Mouse (Mus musculus): ENCODE measurements around the gene Sit1. TPM values are rescaled to one million over a fixed set of nuclear protein-coding genes. Genes with fewer than 3 reads are reported as not detected.

Gene Sit1
- polyA plus RNA-seq, 1 experiment from 2014 or later, result not detected

GRCm38 (mm10) chr4:43506536-43507185 is 23.1 kb upstream of the Sit1 start, which contains the start of gene Car9:
TSS of gene Car9 (plus strand) at chr4:43506966.
- Histone ChIP-seq H3K36me3 (ENCODE audit: control insufficient read depth, insufficient read depth, low read length) (no peaks in the 10 kb centered on the region), H3K27me3 (ENCODE audit: control insufficient read depth, insufficient read depth, low read length) (0 out of 2 replicates have a peak, but pooled peaks cover 3% of the 10 kb centered on the region), H3K4me1 (ENCODE audit: control insufficient read depth, insufficient read depth, low read length) (no peaks in the 10 kb centered on the region), H3K27ac (replicated peaks; ENCODE audit: low read depth, low read length) (no peak within 1 kb of the TSS), H3K9ac (ENCODE audit: low read length) (no peak within 1 kb of the TSS), H3K9me3 (ENCODE audit: control insufficient read depth, low read length) (no peaks in the 10 kb centered on the region), H3K4me2 (ENCODE audit: low read depth, severe bottlenecking) (no peak within 1 kb of the TSS), H3K4me3 (ENCODE audit: low read depth, low read length) (no peak within 1 kb of the TSS)
- no peak for DNase-seq (ENCODE audit: low spot score)
- WGBS, result 55% methylated on average over 9 of the region's 9 CpGs
- 0 out of 2 replicates have a peak, but pooled peaks have one; percentile 35 for ATAC-seq (ENCODE audit: insufficient number of reproducible peaks, low FRiP score, low TSS enrichment, low read depth)

GRCm38 (mm10) chr4:43506074-43506473 is 22.5 kb upstream of the Sit1 start:
- WGBS, result 86% methylated on average over 8 of the region's 8 CpGs
- H3K27me3 ChIP-seq (ENCODE audit: control insufficient read depth, insufficient read depth, low read length), result 0 out of 2 replicates have a peak, but pooled peaks cover 3% of the 10 kb centered on the region
- H3K4me1 ChIP-seq (ENCODE audit: control insufficient read depth, insufficient read depth, low read length), result no peaks in the 10 kb centered on the region
- no peak for DNase-seq (ENCODE audit: low spot score)
- no peak overlapping the region for H3K27ac ChIP-seq (replicated peaks; ENCODE audit: low read depth, low read length)
- no peaks in the 10 kb centered on the region for H3K9me3 ChIP-seq (ENCODE audit: control insufficient read depth, low read length)
- no peak overlapping the region for H3K4me2 ChIP-seq (ENCODE audit: low read depth, severe bottlenecking)
- no peak overlapping the region for H3K9ac ChIP-seq (ENCODE audit: low read length)
- no peaks in the 10 kb centered on the region for H3K36me3 ChIP-seq (ENCODE audit: control insufficient read depth, insufficient read depth, low read length)
- ATAC-seq (ENCODE audit: insufficient number of reproducible peaks, low FRiP score, low TSS enrichment, low read depth), result no peak
- H3K4me3 ChIP-seq (ENCODE audit: low read depth, low read length), result no peak overlapping the region

GRCm38 (mm10) chr4:43504269-43504668 is 20.7 kb upstream of the Sit1 start:
- WGBS, result 86% methylated on average over 4 of the region's 4 CpGs
- no peak overlapping the region for H3K4me3 ChIP-seq (ENCODE audit: low read depth, low read length)
- ATAC-seq (ENCODE audit: insufficient number of reproducible peaks, low FRiP score, low TSS enrichment, low read depth) (no peak), DNase-seq (ENCODE audit: low spot score) (no peak)
- no peak overlapping the region for H3K27ac ChIP-seq (replicated peaks; ENCODE audit: low read depth, low read length)
- H3K36me3 ChIP-seq (ENCODE audit: control insufficient read depth, insufficient read depth, low read length), result no peaks in the 10 kb centered on the region
- no peaks in the 10 kb centered on the region for H3K4me1 ChIP-seq (ENCODE audit: control insufficient read depth, insufficient read depth, low read length)
- no peak overlapping the region for H3K9ac ChIP-seq (ENCODE audit: low read length)
- no peaks in the 10 kb centered on the region for H3K9me3 ChIP-seq (ENCODE audit: control insufficient read depth, low read length)
- no peak overlapping the region for H3K4me2 ChIP-seq (ENCODE audit: low read depth, severe bottlenecking)
- 0 out of 2 replicates have a peak, but pooled peaks cover 3% of the 10 kb centered on the region for H3K27me3 ChIP-seq (ENCODE audit: control insufficient read depth, insufficient read depth, low read length)

GRCm38 (mm10) chr4:43503506-43503905 is 20.0 kb upstream of the Sit1 start:
- no peak overlapping the region for H3K27ac ChIP-seq (replicated peaks; ENCODE audit: low read depth, low read length)
- 0 out of 2 replicates have a peak, but pooled peaks cover 3% of the 10 kb centered on the region for H3K27me3 ChIP-seq (ENCODE audit: control insufficient read depth, insufficient read depth, low read length)
- H3K4me3 ChIP-seq (ENCODE audit: low read depth, low read length), result no peak overlapping the region
- 75% methylated on average over 6 of the region's 6 CpGs for WGBS
- H3K4me2 ChIP-seq (ENCODE audit: low read depth, severe bottlenecking), result no peak overlapping the region
- H3K36me3 ChIP-seq (ENCODE audit: control insufficient read depth, insufficient read depth, low read length), result no peaks in the 10 kb centered on the region
- H3K9ac ChIP-seq (ENCODE audit: low read length), result no peak overlapping the region
- no peaks in the 10 kb centered on the region for H3K9me3 ChIP-seq (ENCODE audit: control insufficient read depth, low read length)
- ATAC-seq (ENCODE audit: insufficient number of reproducible peaks, low FRiP score, low TSS enrichment, low read depth) (no peak), DNase-seq (ENCODE audit: low spot score) (no peak)
- H3K4me1 ChIP-seq (ENCODE audit: control insufficient read depth, insufficient read depth, low read length), result peaks cover 4% of the 10 kb centered on the region

GRCm38 (mm10) chr4:43503041-43503440 is 19.5 kb upstream of the Sit1 start:
- Histone ChIP-seq H3K36me3 (ENCODE audit: control insufficient read depth, insufficient read depth, low read length) (no peaks in the 10 kb centered on the region), H3K27ac (replicated peaks; ENCODE audit: low read depth, low read length) (no peak overlapping the region), H3K9me3 (ENCODE audit: control insufficient read depth, low read length) (no peaks in the 10 kb centered on the region), H3K27me3 (ENCODE audit: control insufficient read depth, insufficient read depth, low read length) (0 out of 2 replicates have a peak, but pooled peaks cover 3% of the 10 kb centered on the region), H3K9ac (ENCODE audit: low read length) (no peak overlapping the region), H3K4me2 (ENCODE audit: low read depth, severe bottlenecking) (no peak overlapping the region), H3K4me3 (ENCODE audit: low read depth, low read length) (no peak overlapping the region), H3K4me1 (ENCODE audit: control insufficient read depth, insufficient read depth, low read length) (peaks cover 8% of the 10 kb centered on the region)
- 74% methylated on average over 2 of the region's 2 CpGs for WGBS
- DNase-seq (ENCODE audit: low spot score) (no peak), ATAC-seq (ENCODE audit: insufficient number of reproducible peaks, low FRiP score, low TSS enrichment, low read depth) (no peak)

- 8% methylated on average over 50 of the region's 50 CpGs for WGBS
- Histone ChIP-seq H3K4me3 (ENCODE audit: low read depth, low read length) (peak within 1 kb of the TSS; percentile 51), H3K9me3 (ENCODE audit: control insufficient read depth, low read length) (no peaks in the 10 kb centered on the region), H3K27ac (replicated peaks; ENCODE audit: low read depth, low read length) (no peak within 1 kb of the TSS), H3K36me3 (ENCODE audit: control insufficient read depth, insufficient read depth, low read length) (peaks cover 7% of the 10 kb centered on the region; the same call in 1 of the 2 replicates), H3K27me3 (ENCODE audit: control insufficient read depth, insufficient read depth, low read length) (no peaks in the 10 kb centered on the region), H3K9ac (ENCODE audit: low read length) (peak within 1 kb of the TSS; percentile 70), H3K4me1 (ENCODE audit: control insufficient read depth, insufficient read depth, low read length) (peaks cover 10% of the 10 kb centered on the region), H3K4me2 (ENCODE audit: low read depth, severe bottlenecking) (peak within 1 kb of the TSS; percentile 60)
- ATAC-seq (ENCODE audit: insufficient number of reproducible peaks, low FRiP score, low TSS enrichment, low read depth), result peak; percentile 78
- peak; percentile 90 for DNase-seq (ENCODE audit: low spot score)
Observed at GRCm38 (mm10) chr4:43499407-43500333, 16.1 kb upstream of the Sit1 start, which contains the start of gene Arhgef39. TSS of gene Arhgef39 (minus strand) at chr4:43499695.

- ATAC-seq (ENCODE audit: insufficient number of reproducible peaks, low FRiP score, low TSS enrichment, low read depth), result peak; percentile 27; the same call in 1 of the 2 replicates
- Histone ChIP-seq H3K36me3 (ENCODE audit: control insufficient read depth, insufficient read depth, low read length) (peaks cover 7% of the 10 kb centered on the region; the same call in 1 of the 2 replicates), H3K4me1 (ENCODE audit: control insufficient read depth, insufficient read depth, low read length) (peaks cover 15% of the 10 kb centered on the region), H3K9me3 (ENCODE audit: control insufficient read depth, low read length) (no peaks in the 10 kb centered on the region), H3K4me3 (ENCODE audit: low read depth, low read length) (peak overlapping the region; percentile 51), H3K9ac (ENCODE audit: low read length) (peak overlapping the region; percentile 70), H3K27ac (replicated peaks; ENCODE audit: low read depth, low read length) (no peak overlapping the region), H3K27me3 (ENCODE audit: control insufficient read depth, insufficient read depth, low read length) (no peaks in the 10 kb centered on the region), H3K4me2 (ENCODE audit: low read depth, severe bottlenecking) (peak overlapping the region; percentile 60)
- DNase-seq (ENCODE audit: low spot score), result peak; percentile 72
- 13% methylated on average over 8 of the region's 8 CpGs for WGBS
Observed at GRCm38 (mm10) chr4:43498983-43499382, 15.4 kb upstream of the Sit1 start.

- H3K9me3 ChIP-seq (ENCODE audit: control insufficient read depth, low read length), result no peaks in the 10 kb centered on the region
- DNase-seq (ENCODE audit: low spot score) (no peak), ATAC-seq (ENCODE audit: insufficient number of reproducible peaks, low FRiP score, low TSS enrichment, low read depth) (no peak)
- no peaks in the 10 kb centered on the region for H3K27me3 ChIP-seq (ENCODE audit: control insufficient read depth, insufficient read depth, low read length)
- peak overlapping the region; percentile 60 for H3K4me2 ChIP-seq (ENCODE audit: low read depth, severe bottlenecking)
- peak overlapping the region; percentile 51 for H3K4me3 ChIP-seq (ENCODE audit: low read depth, low read length)
- H3K27ac ChIP-seq (replicated peaks; ENCODE audit: low read depth, low read length), result no peak overlapping the region
- H3K36me3 ChIP-seq (ENCODE audit: control insufficient read depth, insufficient read depth, low read length), result peaks cover 7% of the 10 kb centered on the region; the same call in 1 of the 2 replicates
- peaks cover 17% of the 10 kb centered on the region for H3K4me1 ChIP-seq (ENCODE audit: control insufficient read depth, insufficient read depth, low read length)
- peak overlapping the region; percentile 24; the same call in 1 of the 2 replicates for H3K9ac ChIP-seq (ENCODE audit: low read length)
- WGBS, result 76% methylated on average over 4 of the region's 4 CpGs
Observed at GRCm38 (mm10) chr4:43497946-43498345, 14.4 kb upstream of the Sit1 start.

Measured in limb, embryonic 11.5 days (tissue).